Mouse (Mus musculus) cerebellum, adult 18-20 months (tissue): ENCODE measurements around the gene Gm21865.
"Not testable (repeated sequence)": the region's sequence is repeated elsewhere in the genome, so short reads cannot be mapped to it uniquely, and the experiment has no call there.

Experiments
- DNase-seq, 2 experiments: peaks; one replicate each; pipeline ENCODE4 v3.0.0; 2021

The Gm21865 gene

GRCm38 (mm10) chrY:40316803-40317202, at the start of gene Gm21865:
Gm21865 (minus strand) TSS chrY:40316903.
- DNase-seq, result not testable (repeated sequence)
